Mouse (Mus musculus): ENCODE data around the gene Panx1. TPM values are rescaled to one million over a fixed set of nuclear protein-coding genes. Genes with fewer than 3 reads are reported as not detected.

Panx1 gene
- polyA plus RNA-seq, 2 experiments: 2.8 to 4.7 TPM

DNA sequence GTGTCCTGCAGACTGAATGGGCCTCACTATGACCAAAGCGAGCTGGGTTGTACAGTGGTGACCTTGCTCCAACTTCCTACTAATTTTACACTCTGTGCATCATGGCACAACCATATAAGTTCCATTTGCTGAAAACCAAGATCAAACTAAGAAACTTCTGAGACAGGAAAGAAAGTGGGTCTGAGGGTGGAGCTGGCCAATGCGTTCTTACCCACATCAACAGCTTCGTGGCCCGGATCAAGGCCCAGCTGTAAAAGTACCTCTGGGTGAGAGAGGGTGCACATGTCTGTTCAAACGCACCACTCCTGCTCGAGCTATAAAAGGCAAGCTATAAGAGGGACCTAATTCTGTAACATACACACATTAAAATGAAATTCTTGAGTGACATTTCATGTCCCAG lies 14.7 kb upstream of the Panx1 start:
- H3K4me3 ChIP-seq (ENCODE audit: insufficient read depth in 1 of 2, low read depth in 2 of 2, low read length in 2 of 2): no peak overlapping the region
- no peak for ATAC-seq (ENCODE audit: insufficient read depth)
- TF ChIP-seq EP300 (IDR thresholded peaks at IDR 0.05; ENCODE audit: low read depth): no peak
- no peak for TF ChIP-seq CTCF (IDR thresholded peaks at IDR 0.05; ENCODE audit: low read depth)
- no peak overlapping the region for H3K27ac ChIP-seq
- no peaks in the 10 kb centered on the region for H3K36me3 ChIP-seq (replicated peaks; ENCODE audit: control insufficient read depth, insufficient read depth, low read depth)
- 62% methylated on average over 6 of the region's 6 CpGs for WGBS (ENCODE audit: insufficient replicate concordance)
- no peaks in the 10 kb centered on the region for H3K27me3 ChIP-seq (ENCODE audit: control insufficient read depth, insufficient read depth, low read length)
- DNase-seq (ENCODE audit: low read depth in 3 of 3, low spot score in 3 of 3): no peak
- H3K9me3 ChIP-seq (ENCODE audit: control insufficient read depth, low read length): no peaks in the 10 kb centered on the region
- 0 out of 4 replicates have a peak, but pooled peaks cover 0 to 2% of the 10 kb centered on the region in 2 experiments for H3K4me1 ChIP-seq (replicated peaks; ENCODE audit: control insufficient read depth in 2 of 2, insufficient read depth in 2 of 2, low read length in 1 of 2)
- H3K4me2 ChIP-seq (ENCODE audit: low read depth): no peak overlapping the region
- H3K9ac ChIP-seq (replicated peaks): no peak overlapping the region

DNA sequence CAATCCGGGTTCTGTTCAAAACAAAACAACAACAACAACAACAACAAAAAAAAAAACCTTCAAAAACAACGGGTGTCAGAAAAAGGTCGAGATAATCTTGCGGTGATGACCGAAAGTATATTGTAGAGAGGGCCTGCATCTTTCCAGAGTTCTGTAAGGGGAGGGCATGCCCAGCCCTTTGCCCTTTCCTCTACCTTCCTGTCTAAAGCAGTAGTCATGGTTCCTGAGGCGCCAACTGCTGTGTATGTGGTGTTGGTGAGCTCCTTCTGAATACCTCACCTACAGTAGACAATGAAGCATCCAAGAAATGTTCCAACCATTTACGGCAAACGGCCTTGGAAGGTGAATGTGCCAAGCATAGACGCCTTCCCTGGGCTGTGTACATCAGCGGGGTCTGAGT lies 462 bp upstream of the Panx1 start:
- DNase-seq (ENCODE audit: low read depth in 3 of 3, low spot score in 3 of 3) (no peak), ATAC-seq (ENCODE audit: insufficient read depth) (no peak)
- 40% methylated on average over 10 of the region's 10 CpGs for WGBS (ENCODE audit: insufficient replicate concordance)
- no peaks in the 10 kb centered on the region for H3K36me3 ChIP-seq (replicated peaks; ENCODE audit: control insufficient read depth, insufficient read depth, low read depth)
- no peak for TF ChIP-seq CTCF (IDR thresholded peaks at IDR 0.05; ENCODE audit: low read depth)
- no peak for TF ChIP-seq EP300 (IDR thresholded peaks at IDR 0.05; ENCODE audit: low read depth)
- peak overlapping the region; percentile 43 to 63 for H3K4me3 ChIP-seq (ENCODE audit: insufficient read depth in 1 of 2, low read depth in 2 of 2, low read length in 2 of 2)
- peaks cover 0 to 4% of the 10 kb centered on the region in 2 experiments; a peak in 2 of 4 replicates for H3K4me1 ChIP-seq (replicated peaks; ENCODE audit: control insufficient read depth in 2 of 2, insufficient read depth in 2 of 2, low read length in 1 of 2)
- no peak overlapping the region for H3K9ac ChIP-seq (replicated peaks)
- no peak overlapping the region for H3K27ac ChIP-seq
- H3K27me3 ChIP-seq (ENCODE audit: control insufficient read depth, insufficient read depth, low read length): peaks cover 7% of the 10 kb centered on the region
- H3K4me2 ChIP-seq (ENCODE audit: low read depth): peak overlapping the region; percentile 56
- H3K9me3 ChIP-seq (ENCODE audit: control insufficient read depth, low read length): no peaks in the 10 kb centered on the region

DNA sequence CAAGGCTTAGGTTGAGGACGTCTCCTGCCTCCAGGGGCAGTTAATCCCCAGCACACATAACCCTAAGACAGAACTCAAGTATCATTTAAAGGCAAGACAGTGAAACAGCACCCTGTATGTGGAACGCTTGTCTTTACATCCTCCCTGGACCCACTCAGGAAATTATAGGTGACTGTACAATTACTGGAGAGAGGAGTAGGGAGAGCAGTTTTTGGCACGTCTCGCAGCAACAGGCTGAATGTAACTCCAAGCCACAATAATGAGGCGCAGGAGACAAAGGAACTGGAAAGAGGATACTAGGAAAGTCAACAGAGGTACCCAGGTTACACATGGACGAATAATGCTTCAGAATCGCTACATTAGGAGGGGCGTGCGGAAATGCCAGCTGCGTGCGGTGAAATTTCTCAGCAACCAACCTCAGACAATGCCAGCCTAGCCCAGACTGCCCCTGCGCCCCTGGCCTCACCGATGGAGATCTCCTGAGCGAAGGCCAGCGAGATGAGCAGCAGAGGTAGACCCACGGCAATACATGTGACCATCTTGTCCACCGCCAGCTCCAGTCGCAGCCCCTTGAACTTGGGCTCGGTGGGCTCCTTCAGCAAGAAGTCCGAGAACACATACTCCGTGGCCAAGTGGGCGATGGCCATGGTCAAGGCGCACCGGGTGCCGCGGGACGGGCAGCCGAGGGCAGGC lies 741 bp downstream of the Panx1 start:
- WGBS (ENCODE audit: insufficient replicate concordance): 1% methylated on average over 28 of the region's 28 CpGs
- Histone ChIP-seq H3K9me3 (ENCODE audit: control insufficient read depth, low read length) (no peaks in the 10 kb centered on the region), H3K9ac (replicated peaks) (peak overlapping the region; percentile 50), H3K27me3 (ENCODE audit: control insufficient read depth, insufficient read depth, low read length) (peaks cover 7% of the 10 kb centered on the region), H3K4me1 (replicated peaks; ENCODE audit: control insufficient read depth in 2 of 2, insufficient read depth in 2 of 2, low read length in 1 of 2) (peaks cover 0 to 4% of the 10 kb centered on the region in 2 experiments; a peak in 2 of 4 replicates), H3K36me3 (replicated peaks; ENCODE audit: control insufficient read depth, insufficient read depth, low read depth) (no peaks in the 10 kb centered on the region), H3K4me3 (ENCODE audit: insufficient read depth in 1 of 2, low read depth in 2 of 2, low read length in 2 of 2) (peak overlapping the region; percentile 43 to 63), H3K27ac (no peak overlapping the region), H3K4me2 (ENCODE audit: low read depth) (peak overlapping the region; percentile 56)
- no peak for TF ChIP-seq CTCF (IDR thresholded peaks at IDR 0.05; ENCODE audit: low read depth)
- ATAC-seq (ENCODE audit: insufficient read depth): no peak; the same call in 1 of the 2 replicates
- DNase-seq (ENCODE audit: low read depth in 3 of 3, low spot score in 3 of 3): no peak

DNA sequence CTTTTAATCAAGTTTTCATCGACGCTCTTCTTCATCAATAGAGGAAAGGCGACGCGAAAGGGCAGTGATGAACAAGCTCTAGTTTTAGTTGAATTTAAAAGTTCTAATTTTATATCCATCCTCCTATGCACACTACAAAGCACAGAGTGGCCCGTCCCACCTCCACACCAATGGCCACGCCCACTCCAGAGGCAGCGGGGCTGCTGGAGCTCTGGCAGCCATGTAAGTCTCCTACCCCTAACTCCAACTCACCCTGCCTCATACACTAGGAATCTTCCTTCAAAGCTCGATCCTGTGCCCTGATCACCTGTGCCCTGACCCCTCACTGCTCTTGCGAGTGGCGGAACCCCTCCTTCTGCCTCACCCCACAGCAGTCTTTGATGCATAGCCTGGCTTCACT lies 3.7 kb downstream of the Panx1 start:
- H3K9ac ChIP-seq (replicated peaks): no peak overlapping the region
- H3K4me3 ChIP-seq (ENCODE audit: insufficient read depth in 1 of 2, low read depth in 2 of 2, low read length in 2 of 2): no peak overlapping the region
- peaks cover 0 to 4% of the 10 kb centered on the region in 2 experiments; a peak in 2 of 4 replicates for H3K4me1 ChIP-seq (replicated peaks; ENCODE audit: control insufficient read depth in 2 of 2, insufficient read depth in 2 of 2, low read length in 1 of 2)
- WGBS (ENCODE audit: insufficient replicate concordance): 77% methylated on average over 11 of the region's 11 CpGs
- TF ChIP-seq CTCF (IDR thresholded peaks at IDR 0.05; ENCODE audit: low read depth): no peak
- no peak for TF ChIP-seq EP300 (IDR thresholded peaks at IDR 0.05; ENCODE audit: low read depth)
- H3K27me3 ChIP-seq (ENCODE audit: control insufficient read depth, insufficient read depth, low read length): peaks cover 7% of the 10 kb centered on the region
- ATAC-seq (ENCODE audit: insufficient read depth) (no peak), DNase-seq (ENCODE audit: low read depth in 3 of 3, low spot score in 3 of 3) (no peak)
- no peaks in the 10 kb centered on the region for H3K36me3 ChIP-seq (replicated peaks; ENCODE audit: control insufficient read depth, insufficient read depth, low read depth)
- H3K27ac ChIP-seq: no peak overlapping the region
- H3K9me3 ChIP-seq (ENCODE audit: control insufficient read depth, low read length): no peaks in the 10 kb centered on the region
- no peak overlapping the region for H3K4me2 ChIP-seq (ENCODE audit: low read depth)

DNA sequence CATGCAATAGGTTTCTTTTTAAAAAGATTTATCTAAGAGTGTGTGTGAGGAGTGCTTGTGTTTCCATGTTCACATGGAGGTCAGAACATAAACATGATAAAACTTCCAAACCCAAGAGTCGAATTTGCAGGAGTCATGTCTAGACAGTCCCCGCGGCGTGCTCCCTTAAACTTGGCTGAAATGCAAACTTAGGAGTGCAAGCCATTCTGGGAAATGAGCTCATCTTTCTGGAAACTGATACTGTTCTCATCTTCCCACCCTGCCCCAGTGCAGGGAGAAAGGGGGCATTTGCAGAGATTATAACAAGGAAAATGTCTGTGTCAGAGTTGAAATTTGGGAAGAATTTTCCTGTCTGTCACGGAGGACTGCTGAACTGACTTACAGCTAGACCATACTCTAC lies 5.4 kb downstream of the Panx1 start:
- TF ChIP-seq CTCF (IDR thresholded peaks at IDR 0.05; ENCODE audit: low read depth) (no peak), EP300 (IDR thresholded peaks at IDR 0.05; ENCODE audit: low read depth) (no peak)
- H3K4me1 ChIP-seq (replicated peaks; ENCODE audit: control insufficient read depth in 2 of 2, insufficient read depth in 2 of 2, low read length in 1 of 2): peaks cover 0 to 2% of the 10 kb centered on the region in 2 experiments; a peak in 1 of 4 replicates
- no peak for ATAC-seq (ENCODE audit: insufficient read depth)
- H3K27ac ChIP-seq: no peak overlapping the region
- H3K9me3 ChIP-seq (ENCODE audit: control insufficient read depth, low read length): no peaks in the 10 kb centered on the region
- no peak overlapping the region for H3K4me2 ChIP-seq (ENCODE audit: low read depth)
- H3K4me3 ChIP-seq (ENCODE audit: insufficient read depth in 1 of 2, low read depth in 2 of 2, low read length in 2 of 2): no peak overlapping the region
- no peak overlapping the region for H3K9ac ChIP-seq (replicated peaks)
- no peak for DNase-seq (ENCODE audit: low read depth in 3 of 3, low spot score in 3 of 3)
- 83% methylated on average over 5 of the region's 5 CpGs for WGBS (ENCODE audit: insufficient replicate concordance)
- 0 out of 2 replicates have a peak, but pooled peaks cover under 1% of the 10 kb centered on the region for H3K27me3 ChIP-seq (ENCODE audit: control insufficient read depth, insufficient read depth, low read length)
- no peaks in the 10 kb centered on the region for H3K36me3 ChIP-seq (replicated peaks; ENCODE audit: control insufficient read depth, insufficient read depth, low read depth)

Data from liver, embryonic 14.5 days (tissue).